Mouse (Mus musculus) ovary, postnatal 14 days (tissue): Measurements from ENCODE around the gene Zfp512b.
A peak's percentile ranks its signal among the peaks of the same experiment; 100 is the strongest.

Experiments used
- DNase-seq: peaks from one replicate; pipeline ENCODE4 v3.0.0; 2022; ENCODE audit warnings: low spot score

The Zfp512b gene

GRCm38 (mm10) chr2:181572921-181573920, 19.4 kb downstream of the Zfp512b start:
- no peak for DNase-seq

- no peak for DNase-seq
Measured at GRCm38 (mm10) chr2:181571941-181572670, 20.5 kb downstream of the Zfp512b start.

GRCm38 (mm10) chr2:181570921-181571595, 21.5 kb downstream of the Zfp512b start:
- DNase-seq = no peak

GRCm38 (mm10) chr2:181570375-181570774, 22.2 kb downstream of the Zfp512b start:
- no peak for DNase-seq

GRCm38 (mm10) chr2:181569856-181570255, 22.7 kb downstream of the Zfp512b start:
- DNase-seq = no peak

- DNase-seq = peak; percentile 43
Measured at GRCm38 (mm10) chr2:181568272-181569008, 24.2 kb downstream of the Zfp512b start.

- no peak for DNase-seq
Measured at GRCm38 (mm10) chr2:181567338-181567737, 25.3 kb downstream of the Zfp512b start.

GRCm38 (mm10) chr2:181553772-181554171, 38.8 kb downstream of the Zfp512b start:
- no peak for DNase-seq

GRCm38 (mm10) chr2:181550233-181550632, 42.4 kb downstream of the Zfp512b start:
- no peak for DNase-seq

GRCm38 (mm10) chr2:181548682-181549081, 43.9 kb downstream of the Zfp512b start:
- DNase-seq = no peak

- DNase-seq = no peak
Measured at GRCm38 (mm10) chr2:181548227-181548626, 44.4 kb downstream of the Zfp512b start.

- DNase-seq = no peak
Measured at GRCm38 (mm10) chr2:181546142-181546541, 46.5 kb downstream of the Zfp512b start.

GRCm38 (mm10) chr2:181541761-181542380, 50.7 kb downstream of the Zfp512b start:
- DNase-seq = no peak

GRCm38 (mm10) chr2:181537444-181538047, 55.1 kb downstream of the Zfp512b start:
- DNase-seq = no peak

GRCm38 (mm10) chr2:181536410-181536809, 56.2 kb downstream of the Zfp512b start:
- no peak for DNase-seq

GRCm38 (mm10) chr2:181532589-181532988, 60.0 kb downstream of the Zfp512b start:
- no peak for DNase-seq
